ENCODE assay signal across 8 mouse cellular contexts in genomic region chr1:58018856-58019255, GRCm38 (mm10). TPM values are rescaled to one million over a fixed set of nuclear protein-coding genes. Genes with fewer than 3 reads are reported as not detected.
DNase-seq lines count a peak whose midpoint lies in the region; ATAC-seq lines count a peak whose summit lies in the region.

Gene Kctd18 (minus strand): TSS chr1:58018956.

- 96% methylated on average over 7 of the region's 7 CpGs for WGBS in intestine, embryonic 15.5 days
- 94% methylated on average over 7 of the region's 7 CpGs for WGBS in intestine, embryonic 16.5 days
- WGBS in hindbrain, embryonic 10.5 days = 96% methylated on average over 7 of the region's 7 CpGs
- 94% methylated on average over 7 of the region's 7 CpGs for WGBS in midbrain, embryonic 11.5 days

- H3K4me1 ChIP-seq in intestine, embryonic 15.5 days (replicated peaks) = no peaks in the 10 kb centered on the region
- H3K4me1 ChIP-seq in intestine, embryonic 16.5 days (ENCODE audit: control insufficient read depth, insufficient read depth, low read length) = no peaks in the 10 kb centered on the region
- H3K4me1 ChIP-seq in hindbrain, embryonic 10.5 days (replicated peaks) = no peaks in the 10 kb centered on the region
- H3K4me1 ChIP-seq in midbrain, embryonic 11.5 days (ENCODE audit: control insufficient read depth, insufficient read depth, low read length) = no peaks in the 10 kb centered on the region

- H3K36me3 ChIP-seq in intestine, embryonic 15.5 days = peaks cover 19% of the 10 kb centered on the region
- peaks cover 13% of the 10 kb centered on the region for H3K36me3 ChIP-seq in intestine, embryonic 16.5 days (ENCODE audit: control insufficient read depth, insufficient read depth, low read length)
- H3K36me3 ChIP-seq in hindbrain, embryonic 10.5 days = peaks cover 100% of the 10 kb centered on the region
- H3K36me3 ChIP-seq in midbrain, embryonic 11.5 days (ENCODE audit: control insufficient read depth, insufficient read depth, low read length) = peaks cover 18% of the 10 kb centered on the region; the same call in 1 of the 2 replicates

- no peaks in the 10 kb centered on the region for H3K27me3 ChIP-seq in intestine, embryonic 15.5 days (replicated peaks)
- H3K27me3 ChIP-seq in intestine, embryonic 16.5 days (replicated peaks; ENCODE audit: control insufficient read depth, insufficient read depth, low read length) = no peaks in the 10 kb centered on the region
- no peaks in the 10 kb centered on the region for H3K27me3 ChIP-seq in hindbrain, embryonic 10.5 days (ENCODE audit: insufficient read depth, poor library complexity, severe bottlenecking)
- H3K27me3 ChIP-seq in midbrain, embryonic 11.5 days (ENCODE audit: control insufficient read depth, insufficient read depth, low read length) = no peaks in the 10 kb centered on the region

- no peak within 1 kb of the TSS for H3K9ac ChIP-seq in intestine, embryonic 15.5 days
- H3K9ac ChIP-seq in intestine, embryonic 16.5 days (ENCODE audit: low read depth, low read length) = no peak within 1 kb of the TSS
- H3K9ac ChIP-seq in midbrain, embryonic 11.5 days (ENCODE audit: low read length) = no peak within 1 kb of the TSS

- no peaks in the 10 kb centered on the region for H3K9me3 ChIP-seq in intestine, embryonic 15.5 days
- no peaks in the 10 kb centered on the region for H3K9me3 ChIP-seq in intestine, embryonic 16.5 days (ENCODE audit: control insufficient read depth, low read length)
- no peaks in the 10 kb centered on the region for H3K9me3 ChIP-seq in hindbrain, embryonic 10.5 days
- no peaks in the 10 kb centered on the region for H3K9me3 ChIP-seq in midbrain, embryonic 11.5 days (ENCODE audit: control insufficient read depth, low read length)

- H3K4me2 ChIP-seq in intestine, embryonic 15.5 days (replicated peaks) = no peak within 1 kb of the TSS
- no peak within 1 kb of the TSS for H3K4me2 ChIP-seq in intestine, embryonic 16.5 days (ENCODE audit: low read depth, low read length)
- H3K4me2 ChIP-seq in midbrain, embryonic 11.5 days = no peak within 1 kb of the TSS

- DNase-seq in adrenal gland, postnatal 25 days = no peak
- no peak for DNase-seq in hindbrain, embryonic 10.5 days (ENCODE audit: low spot score)
- DNase-seq in midbrain, embryonic 11.5 days (ENCODE audit: low spot score, missing footprints) = no peak
- no peak for DNase-seq in c-Kit-positive CD71-positive TER-119-positive erythroid progenitor cells, embryonic 14.5 days (ENCODE audit: low spot score)
- DNase-seq in right cerebral cortex, postnatal 25 days = no peak
- DNase-seq in ovary, adult 18-20 months (ENCODE audit: low spot score) = no peak

- no peak for ATAC-seq in intestine, embryonic 15.5 days
- no peak for ATAC-seq in intestine, embryonic 16.5 days
- ATAC-seq in midbrain, embryonic 11.5 days (ENCODE audit: low FRiP score) = no peak

- H3K4me3 ChIP-seq in intestine, embryonic 15.5 days (replicated peaks) = no peak within 1 kb of the TSS
- H3K4me3 ChIP-seq in intestine, embryonic 16.5 days (ENCODE audit: low read length) = no peak within 1 kb of the TSS
- no peak within 1 kb of the TSS for H3K4me3 ChIP-seq in hindbrain, embryonic 10.5 days
- H3K4me3 ChIP-seq in midbrain, embryonic 11.5 days (ENCODE audit: low read depth, low read length) = no peak within 1 kb of the TSS

- H3K27ac ChIP-seq in intestine, embryonic 15.5 days = no peak within 1 kb of the TSS
- H3K27ac ChIP-seq in intestine, embryonic 16.5 days (ENCODE audit: low read length) = no peak within 1 kb of the TSS
- H3K27ac ChIP-seq in hindbrain, embryonic 10.5 days = no peak within 1 kb of the TSS
- no peak within 1 kb of the TSS for H3K27ac ChIP-seq in midbrain, embryonic 11.5 days (ENCODE audit: low read depth, low read length)

RNA-seq across cellular contexts. Expression of gene Kctd18, which starts in this region (rescaled TPM):
- polyA plus RNA-seq in intestine, embryonic 15.5 days (2015; fragmentation: Nextera tagmentation; extraction: Ambion mirVana) = 10.0 and 10.4 TPM in 2 replicates
- 8.6 and 9.0 TPM in 2 replicates for polyA plus RNA-seq in intestine, embryonic 16.5 days (2015; fragmentation: Nextera tagmentation; extraction: Ambion mirVana)
- 15.8 and 24.0 TPM in 2 replicates for total RNA-seq in adrenal gland, postnatal 25 days (2021)
- 18.5 and 19.2 TPM in 2 replicates for polyA plus RNA-seq in hindbrain, embryonic 10.5 days (2016; fragmentation: Nextera tagmentation; extraction: Ambion mirVana)
- 18.1 and 21.7 TPM in 2 replicates for polyA plus RNA-seq in midbrain, embryonic 11.5 days (2014; fragmentation: Nextera tagmentation; extraction: Ambion mirVana)
